Mouse (Mus musculus) stomach, embryonic 15.5 days (tissue): ENCODE data around the gene Pcbp2. TPM values are rescaled to one million over a fixed set of nuclear protein-coding genes. Genes with fewer than 3 reads are reported as not detected.

Experiments used
- ATAC-seq: fragments of 200-750 bp; cut with Nextera tagmentation; 2 replicates; pipeline ENCODE4 v1.8.0; 2017; ENCODE audit warnings: low read depth, moderate number of reproducible peaks, moderate TSS enrichment; ENCODE audit not compliant: insufficient read depth, low FRiP score
- H3K27ac ChIP-seq: fragments of 300-500 bp; sonication (generic); 2 replicates; pipeline ENCODE4 v1.5.1; 2015; ENCODE audit warnings: mild to moderate bottlenecking, inconsistent platforms
- H3K27me3 ChIP-seq: fragments of 300-500 bp; sonication (generic); replicated peaks from 2 replicates; pipeline ENCODE4 v1.6.1; 2015; ENCODE audit warnings: inconsistent platforms
- H3K36me3 ChIP-seq: fragments of 300-500 bp; sonication (generic); 2 replicates; pipeline ENCODE4 v1.6.1; 2015; ENCODE audit warnings: inconsistent platforms
- H3K4me1 ChIP-seq: fragments of 300-500 bp; sonication (generic); 2 replicates; pipeline ENCODE4 v1.6.1; 2015; ENCODE audit warnings: inconsistent platforms
- H3K4me2 ChIP-seq: fragments of 300-500 bp; sonication (generic); 2 replicates; pipeline ENCODE4 v1.6.1; 2015; ENCODE audit warnings: mild to moderate bottlenecking, inconsistent platforms
- H3K4me3 ChIP-seq: fragments of 300-500 bp; sonication (generic); replicated peaks from 2 replicates; pipeline ENCODE4 v1.5.1; 2015; ENCODE audit warnings: inconsistent platforms
- H3K9ac ChIP-seq: fragments of 300-500 bp; sonication (generic); 2 replicates; pipeline ENCODE4 v1.6.1; 2015; ENCODE audit warnings: inconsistent platforms
- H3K9me3 ChIP-seq: fragments of 300-500 bp; sonication (generic); 2 replicates; pipeline ENCODE4 v1.6.1; 2016; ENCODE audit warnings: inconsistent platforms
- WGBS: fragments of 180-500 bp; shearing (Covaris S2); methylation state at CpG from one replicate; pipeline ENCODE4 v1.1.7; 2015; 5-methylcytosine and 5-hydroxymethylcytosine counted together
- polyA plus RNA-seq: library from polyadenylated mRNA; unstranded; fragments of >200 nt; fragmentation: Nextera tagmentation; extraction: Ambion mirVana; gene quantifications from 2 replicates; pipeline ENCODE4 v1.2.1, GENCODE M21; 2015

Pcbp2 gene
- polyA plus RNA-seq, 1 experiment from 2014 or later, result 182 TPM

DNA sequence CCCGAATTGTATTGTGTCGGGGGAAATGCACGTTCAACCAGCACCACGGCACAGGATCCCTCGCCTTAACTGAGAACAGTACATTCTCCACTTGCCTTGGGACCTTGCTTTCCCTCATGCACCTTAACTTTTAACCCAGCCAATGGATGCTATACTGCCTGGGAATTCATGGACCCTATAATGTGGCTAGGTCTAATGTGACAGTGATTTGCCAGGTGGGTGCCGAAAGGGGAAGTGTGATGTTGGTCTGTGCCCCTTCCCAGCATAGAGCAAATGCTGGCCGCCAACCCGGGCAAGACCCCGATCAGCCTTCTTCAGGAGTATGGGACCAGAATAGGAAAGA lies 48.5 kb downstream of the Pcbp2 start:
- H3K27me3 ChIP-seq, result no peaks in the 10 kb centered on the region
- WGBS, result 12% methylated on average over 9 of the region's 9 CpGs
- H3K36me3 ChIP-seq, result peaks cover 12% of the 10 kb centered on the region
- no peaks in the 10 kb centered on the region for H3K9me3 ChIP-seq
- H3K4me3 ChIP-seq, result peak overlapping the region; percentile 75
- H3K4me2 ChIP-seq, result peak overlapping the region; percentile 68
- peak overlapping the region; percentile 100 for H3K27ac ChIP-seq
- no peak for ATAC-seq
- H3K4me1 ChIP-seq, result peaks cover 30% of the 10 kb centered on the region
- H3K9ac ChIP-seq, result peak overlapping the region; percentile 82

DNA sequence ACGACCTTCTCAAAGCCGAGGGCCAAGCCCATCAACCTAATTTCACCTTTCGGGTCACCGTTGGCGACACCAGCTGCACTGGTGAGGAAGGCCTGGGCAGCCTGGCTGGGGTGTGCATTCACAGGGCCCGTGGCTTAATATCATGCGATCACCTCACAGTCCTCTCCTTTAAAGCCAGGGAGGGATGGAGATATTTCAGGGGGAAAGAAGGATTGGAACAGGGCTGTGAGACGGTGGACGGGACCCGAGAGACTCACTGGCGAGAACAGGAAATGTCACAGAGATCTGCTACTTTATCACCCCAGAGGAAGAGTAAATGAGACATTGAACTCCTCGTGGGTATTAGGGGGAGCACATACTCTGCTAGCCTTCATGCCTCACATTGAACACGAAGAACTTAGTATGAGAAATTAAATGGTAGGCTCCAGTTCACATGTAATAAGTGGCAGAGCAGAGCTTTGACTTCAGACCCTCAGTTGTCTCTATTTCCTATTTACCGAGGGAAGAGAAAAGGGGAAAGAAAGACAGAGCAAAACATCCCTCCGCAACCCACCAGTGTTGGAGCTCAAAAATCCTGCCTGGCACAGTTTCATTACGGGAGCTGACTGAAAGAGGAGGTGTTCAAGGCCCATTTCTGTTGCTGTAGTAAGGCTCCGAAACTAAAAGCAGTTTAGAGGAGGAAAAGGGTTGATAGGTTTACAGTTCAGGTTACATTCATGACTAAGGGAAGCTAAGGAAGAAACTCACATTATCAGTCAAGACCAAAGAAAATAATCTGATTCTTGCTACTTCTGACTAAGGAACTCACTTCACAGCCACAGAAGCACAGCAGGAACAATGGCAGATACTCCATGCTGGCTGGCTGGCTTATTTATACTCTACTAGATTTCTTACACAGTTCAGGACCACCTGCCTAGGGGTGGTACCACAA lies 49.1 kb downstream of the Pcbp2 start:
- H3K27ac ChIP-seq, result peak overlapping the region; percentile 100

DNA sequence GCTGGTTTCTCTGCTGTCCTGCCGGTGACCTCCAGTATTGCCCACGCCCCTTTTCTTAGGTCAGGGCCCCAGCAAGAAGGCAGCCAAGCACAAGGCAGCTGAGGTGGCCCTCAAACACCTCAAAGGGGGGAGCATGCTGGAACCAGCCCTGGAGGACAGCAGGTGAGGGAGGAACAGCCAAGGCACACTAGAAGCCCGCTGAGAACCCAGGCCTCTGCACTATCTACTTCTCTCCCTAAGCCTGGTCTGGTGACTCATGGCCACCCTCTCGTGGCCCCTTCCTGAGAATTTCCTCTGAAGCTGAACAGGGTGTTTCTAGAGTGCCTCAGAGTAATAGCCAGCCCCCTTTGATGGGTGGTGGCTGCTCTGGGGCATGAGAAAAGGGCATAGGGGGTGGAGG lies 50.1 kb downstream of the Pcbp2 start:
- no peak overlapping the region; the same call in 1 of the 2 replicates for H3K9ac ChIP-seq
- H3K9me3 ChIP-seq, result no peaks in the 10 kb centered on the region
- 60% methylated on average over 4 of the region's 4 CpGs for WGBS
- peaks cover 20% of the 10 kb centered on the region for H3K36me3 ChIP-seq
- no peak overlapping the region for H3K4me2 ChIP-seq
- H3K27ac ChIP-seq, result 0 out of 2 replicates have a peak overlapping the region, but pooled peaks have one; percentile 11
- H3K27me3 ChIP-seq, result no peaks in the 10 kb centered on the region
- no peak overlapping the region for H3K4me3 ChIP-seq
- H3K4me1 ChIP-seq, result peaks cover 27% of the 10 kb centered on the region
- no peak for ATAC-seq

More for the DNA sequence above, 49.1 kb downstream of the Pcbp2 start:
- Histone ChIP-seq H3K4me2 (peak overlapping the region; percentile 68), H3K27me3 (no peaks in the 10 kb centered on the region), H3K36me3 (peaks cover 15% of the 10 kb centered on the region), H3K4me1 (peaks cover 30% of the 10 kb centered on the region), H3K9me3 (no peaks in the 10 kb centered on the region), H3K9ac (peak overlapping the region; percentile 82), H3K4me3 (peak overlapping the region; percentile 75)
- ATAC-seq, result no peak
- WGBS, result 55% methylated on average over 17 of the region's 17 CpGs

DNA sequence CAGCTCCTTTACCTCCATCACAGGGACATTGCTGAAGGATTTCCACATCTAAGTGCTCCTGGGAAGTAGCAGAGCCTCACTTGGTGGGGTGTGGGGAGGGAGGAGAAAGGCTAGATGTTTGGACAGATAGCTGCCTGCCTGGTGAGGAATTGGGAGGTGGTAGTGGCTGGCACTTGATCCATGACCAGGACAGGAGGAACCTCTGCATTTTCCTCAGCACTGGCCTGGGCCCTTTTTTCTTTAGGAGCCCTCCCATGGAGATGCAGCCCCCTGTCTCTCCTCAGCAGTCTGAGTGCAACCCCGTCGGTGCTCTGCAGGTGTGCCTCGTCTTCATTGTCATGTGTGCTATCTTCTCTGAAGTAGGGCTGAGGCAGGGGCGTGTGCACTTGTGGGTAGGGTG lies 51.1 kb downstream of the Pcbp2 start:
- no peak for ATAC-seq
- no peaks in the 10 kb centered on the region for H3K9me3 ChIP-seq
- H3K4me3 ChIP-seq, result no peak overlapping the region
- H3K27ac ChIP-seq, result no peak overlapping the region
- H3K4me1 ChIP-seq, result peaks cover 16% of the 10 kb centered on the region
- 60% methylated on average over 4 of the region's 4 CpGs for WGBS
- peaks cover 20% of the 10 kb centered on the region for H3K36me3 ChIP-seq
- H3K27me3 ChIP-seq, result no peaks in the 10 kb centered on the region
- no peak overlapping the region for H3K9ac ChIP-seq
- no peak overlapping the region for H3K4me2 ChIP-seq

- 6% methylated on average over 3 of the region's 3 CpGs for WGBS
- Histone ChIP-seq H3K36me3 (peaks cover 36% of the 10 kb centered on the region), H3K9me3 (no peaks in the 10 kb centered on the region), H3K4me3 (no peak within 1 kb of the TSS), H3K4me1 (peaks cover 8% of the 10 kb centered on the region), H3K27ac (no peak within 1 kb of the TSS), H3K27me3 (no peaks in the 10 kb centered on the region), H3K9ac (no peak within 1 kb of the TSS), H3K4me2 (no peak within 1 kb of the TSS)
- ATAC-seq, result no peak
Measured at GRCm38 (mm10) chr15:102524892-102525485, 54.6 kb downstream of the Pcbp2 start, which contains the start of gene Npff. Gene Npff (minus strand): TSS chr15:102524942.

DNA sequence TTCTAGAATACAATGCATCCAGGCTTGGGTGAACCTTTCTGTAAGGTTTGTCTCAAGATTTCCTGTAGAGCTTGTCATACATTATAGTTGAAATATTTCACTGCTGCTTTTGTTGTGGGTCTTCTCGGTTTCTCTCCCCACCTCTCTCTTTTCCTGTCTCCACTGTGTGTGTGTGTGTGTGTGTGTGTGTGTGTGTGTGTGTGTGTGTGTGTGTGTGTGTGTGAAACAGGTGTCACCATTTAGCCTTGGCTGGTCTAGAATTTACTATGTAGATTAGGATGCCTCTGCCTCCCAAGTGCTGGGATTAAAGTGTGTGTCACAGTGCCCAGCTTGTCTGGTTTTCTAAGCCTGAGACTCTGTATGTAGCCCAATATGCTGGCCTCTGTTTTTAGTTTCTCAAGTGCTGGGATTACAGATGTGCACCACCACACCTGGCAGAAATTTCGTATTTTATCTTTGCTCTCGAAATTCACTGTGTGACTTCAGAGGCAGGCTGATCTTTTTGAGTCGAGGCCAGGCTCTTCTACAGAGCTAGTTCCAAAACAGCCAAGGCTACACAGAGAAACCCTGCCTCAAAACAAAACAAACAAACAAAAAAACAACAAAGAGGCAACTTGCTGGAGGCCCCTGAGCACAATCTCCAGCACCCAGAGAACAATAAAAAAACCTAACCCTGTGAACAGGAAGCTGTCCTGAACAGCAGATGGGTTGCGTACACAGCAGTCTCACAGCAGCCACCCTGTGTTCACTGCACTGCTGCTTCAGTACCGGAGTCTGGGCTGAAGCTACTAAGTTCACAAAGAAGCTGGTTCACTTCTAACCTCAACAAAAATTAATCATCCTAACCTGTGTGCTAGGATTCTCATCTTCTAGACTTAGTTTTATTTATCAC lies 56.0 kb downstream of the Pcbp2 start:
- Histone ChIP-seq H3K4me3 (no peak overlapping the region), H3K27ac (no peak overlapping the region), H3K4me2 (no peak overlapping the region), H3K4me1 (no peaks in the 10 kb centered on the region), H3K27me3 (no peaks in the 10 kb centered on the region), H3K9ac (no peak overlapping the region), H3K36me3 (peaks cover 46% of the 10 kb centered on the region), H3K9me3 (no peaks in the 10 kb centered on the region)
- ATAC-seq, result no peak
- WGBS, result 69% methylated on average over 6 of the region's 6 CpGs

- Histone ChIP-seq H3K4me3 (no peak overlapping the region), H3K27ac (no peak overlapping the region), H3K9me3 (no peaks in the 10 kb centered on the region), H3K36me3 (peaks cover 49% of the 10 kb centered on the region), H3K4me2 (no peak overlapping the region), H3K27me3 (no peaks in the 10 kb centered on the region), H3K4me1 (no peaks in the 10 kb centered on the region), H3K9ac (no peak overlapping the region)
- ATAC-seq, result no peak
- 81% methylated on average over 3 of the region's 3 CpGs for WGBS
Measured at GRCm38 (mm10) chr15:102527936-102528335, 57.6 kb downstream of the Pcbp2 start.

- Histone ChIP-seq H3K4me1 (no peaks in the 10 kb centered on the region), H3K27ac (no peak overlapping the region), H3K36me3 (peaks cover 53% of the 10 kb centered on the region), H3K4me2 (no peak overlapping the region), H3K27me3 (no peaks in the 10 kb centered on the region), H3K4me3 (no peak overlapping the region), H3K9me3 (no peaks in the 10 kb centered on the region), H3K9ac (no peak overlapping the region)
- no peak for ATAC-seq
- 92% methylated on average over 1 of the region's 1 CpGs for whole genome bisulfite sequencing
Measured at GRCm38 (mm10) chr15:102528396-102528795, 58.1 kb downstream of the Pcbp2 start.

DNA sequence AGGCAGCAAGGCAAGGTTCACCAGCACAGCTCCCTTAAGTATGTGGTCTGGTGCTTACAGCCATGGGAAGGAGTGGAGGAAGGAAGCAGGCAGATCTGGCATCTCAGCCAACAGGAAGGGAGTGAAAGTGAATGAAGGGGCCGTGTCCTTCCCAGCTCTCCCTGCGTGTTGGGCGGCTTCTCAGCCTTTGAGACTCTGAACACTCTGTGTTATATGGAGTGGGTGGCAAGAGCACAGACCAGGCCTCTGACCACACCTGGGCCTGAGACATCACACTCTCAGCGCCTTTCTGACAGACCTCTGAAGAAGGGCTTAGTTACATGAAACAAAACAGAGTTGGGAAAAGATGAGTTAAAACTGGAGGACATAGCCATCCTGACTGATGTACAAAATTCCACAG lies 60.2 kb downstream of the Pcbp2 start:
- Histone ChIP-seq H3K4me3 (no peak overlapping the region), H3K27ac (no peak overlapping the region), H3K4me1 (no peaks in the 10 kb centered on the region), H3K27me3 (no peaks in the 10 kb centered on the region), H3K9me3 (no peaks in the 10 kb centered on the region), H3K36me3 (peaks cover 51% of the 10 kb centered on the region), H3K4me2 (no peak overlapping the region), H3K9ac (no peak overlapping the region)
- no peak for ATAC-seq
- 88% methylated on average over 4 of the region's 4 CpGs for WGBS

DNA sequence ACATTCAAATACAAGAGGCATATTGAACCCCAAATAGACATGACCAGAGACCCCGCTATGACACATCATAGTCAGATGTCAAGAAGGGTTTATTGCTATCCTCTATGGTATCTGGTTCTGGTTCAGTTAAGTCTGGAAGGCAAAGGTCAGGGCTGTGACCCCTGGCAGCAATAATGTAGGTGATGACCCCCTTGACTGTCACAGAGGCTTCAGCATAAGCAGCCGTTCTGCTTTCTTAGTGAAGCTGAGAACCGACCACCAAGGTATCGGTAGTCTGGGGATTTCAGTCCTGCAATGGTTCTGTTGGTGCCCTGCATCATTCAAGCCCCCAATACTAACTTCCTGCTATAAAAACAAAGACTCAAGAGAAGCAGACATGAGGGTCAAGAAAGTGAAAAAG lies 61.2 kb downstream of the Pcbp2 start:
- Histone ChIP-seq H3K4me1 (no peaks in the 10 kb centered on the region), H3K9ac (no peak overlapping the region), H3K27ac (no peak overlapping the region), H3K36me3 (peaks cover 58% of the 10 kb centered on the region), H3K4me2 (no peak overlapping the region), H3K4me3 (no peak overlapping the region), H3K9me3 (no peaks in the 10 kb centered on the region), H3K27me3 (no peaks in the 10 kb centered on the region)
- no peak for ATAC-seq
- WGBS, result 88% methylated on average over 4 of the region's 4 CpGs

GRCm38 (mm10) chr15:102532106-102532900 lies 62.0 kb downstream of the Pcbp2 start:
- H3K4me3 ChIP-seq, result no peak overlapping the region
- no peaks in the 10 kb centered on the region for H3K9me3 ChIP-seq
- 85% methylated on average over 3 of the region's 3 CpGs for WGBS
- H3K4me2 ChIP-seq, result no peak overlapping the region
- no peaks in the 10 kb centered on the region for H3K4me1 ChIP-seq
- H3K27ac ChIP-seq, result no peak overlapping the region
- H3K36me3 ChIP-seq, result peaks cover 61% of the 10 kb centered on the region
- H3K27me3 ChIP-seq, result no peaks in the 10 kb centered on the region
- H3K9ac ChIP-seq, result no peak overlapping the region
- ATAC-seq, result no peak
